8 mouse cellular contexts compared by ENCODE assay signal in genomic region chr11:101245855-101246701, GRCm38 (mm10). TPM values are rescaled to one million over a fixed set of nuclear protein-coding genes. Genes with fewer than 3 reads are reported as not detected.
A peak's percentile ranks its signal among the peaks of the same experiment; 100 is the strongest.
DNase-seq lines count a peak whose midpoint lies in the region; ATAC-seq and TF ChIP-seq lines count a peak whose summit lies in the region.

Gene Ramp2, plus strand, starts transcription at chr11:101246028.

- peak within 1 kb of the TSS; percentile 63 for H3K27ac ChIP-seq in kidney, adult 2 months (ENCODE audit: insufficient read depth, low read depth, low read length)
- H3K27ac ChIP-seq in bone marrow macrophage, adult 2 months (ENCODE audit: insufficient read depth, low read depth, low read length): no peak within 1 kb of the TSS
- peak within 1 kb of the TSS; percentile 64 for H3K27ac ChIP-seq in hindbrain, postnatal 0 days
- H3K27ac ChIP-seq in limb, embryonic 12.5 days: peak within 1 kb of the TSS; percentile 74
- no peak within 1 kb of the TSS; the same call in 1 of the 2 replicates for H3K27ac ChIP-seq in midbrain, embryonic 12.5 days (replicated peaks)
- no peak within 1 kb of the TSS for H3K27ac ChIP-seq in thymus, adult 2 months (ENCODE audit: control insufficient read depth, insufficient read depth, low read length)

- H3K4me1 ChIP-seq in kidney, adult 2 months (ENCODE audit: control insufficient read depth, insufficient read depth, low read length): peaks cover 12% of the 10 kb centered on the region; the same call in 1 of the 2 replicates
- peaks cover 5% of the 10 kb centered on the region; the same call in 1 of the 2 replicates for H3K4me1 ChIP-seq in bone marrow macrophage, adult 2 months (ENCODE audit: control insufficient read depth, insufficient read depth, low read length)
- 0 out of 2 replicates have a peak, but pooled peaks cover 4% of the 10 kb centered on the region for H3K4me1 ChIP-seq in hindbrain, postnatal 0 days (ENCODE audit: insufficient read depth, low read length)
- H3K4me1 ChIP-seq in limb, embryonic 12.5 days (replicated peaks): peaks cover 34% of the 10 kb centered on the region
- peaks cover 14% of the 10 kb centered on the region; the same call in 1 of the 2 replicates for H3K4me1 ChIP-seq in midbrain, embryonic 12.5 days
- peaks cover 6% of the 10 kb centered on the region for H3K4me1 ChIP-seq in thymus, adult 2 months (replicated peaks; ENCODE audit: control insufficient read depth, insufficient read depth, low read length)

- no peaks in the 10 kb centered on the region for H3K36me3 ChIP-seq in kidney, adult 2 months (ENCODE audit: control insufficient read depth, insufficient read depth, low read length)
- H3K36me3 ChIP-seq in hindbrain, postnatal 0 days (ENCODE audit: insufficient read depth, low read length): no peaks in the 10 kb centered on the region
- no peaks in the 10 kb centered on the region for H3K36me3 ChIP-seq in limb, embryonic 12.5 days
- no peaks in the 10 kb centered on the region for H3K36me3 ChIP-seq in midbrain, embryonic 12.5 days
- H3K36me3 ChIP-seq in thymus, adult 2 months (ENCODE audit: control insufficient read depth, insufficient read depth, low read length): no peaks in the 10 kb centered on the region

- peak; percentile 87 for ATAC-seq in hindbrain, postnatal 0 days
- peak; percentile 58 for ATAC-seq in limb, embryonic 12.5 days (ENCODE audit: insufficient number of reproducible peaks, insufficient read depth, low FRiP score, low TSS enrichment, low read depth)
- ATAC-seq in midbrain, embryonic 12.5 days (ENCODE audit: low FRiP score, low read depth): peak; percentile 68

- H3K9me3 ChIP-seq in hindbrain, postnatal 0 days (ENCODE audit: low read length): no peaks in the 10 kb centered on the region
- no peaks in the 10 kb centered on the region for H3K9me3 ChIP-seq in limb, embryonic 12.5 days
- no peaks in the 10 kb centered on the region for H3K9me3 ChIP-seq in midbrain, embryonic 12.5 days

- no peak for TF ChIP-seq POLR2A in kidney, adult 2 months (IDR thresholded peaks at IDR 0.05; ENCODE audit: low read depth, low read length)
- TF ChIP-seq POLR2A in bone marrow macrophage, adult 2 months (IDR thresholded peaks at IDR 0.05; ENCODE audit: borderline replicate concordance, low read depth, low read length): no peak
- no peak for TF ChIP-seq POLR2A in thymus, adult 2 months (IDR thresholded peaks at IDR 0.05; ENCODE audit: control insufficient read depth, extremely low read depth, insufficient read depth, low read length, poor library complexity)

- peak; percentile 70 for DNase-seq in kidney, adult 2 months
- DNase-seq in kidney, adult 8-10 months: no peak
- peak; percentile 59 to 64 for DNase-seq in gastrocnemius, postnatal 36 days
- peak; percentile 48 for DNase-seq in hindbrain, postnatal 0 days (ENCODE audit: low spot score)
- DNase-seq in thymus, adult 2 months: peak; percentile 52

- 4% methylated on average over 63 of the region's 63 CpGs for WGBS in kidney, adult 2 months
- 2% methylated on average over 49 of the region's 63 CpGs for WGBS in hindbrain, postnatal 0 days
- under 1% methylated on average over 61 of the region's 63 CpGs for WGBS in limb, embryonic 12.5 days
- WGBS in midbrain, embryonic 12.5 days: under 1% methylated on average over 63 of the region's 63 CpGs
- WGBS in thymus, adult 2 months: 7% methylated on average over 63 of the region's 63 CpGs

- peak within 1 kb of the TSS; percentile 55 for H3K4me3 ChIP-seq in kidney, adult 2 months (ENCODE audit: insufficient read depth, low read depth, low read length)
- H3K4me3 ChIP-seq in bone marrow macrophage, adult 2 months (ENCODE audit: insufficient read depth, low read length): peak within 1 kb of the TSS; percentile 53
- peak within 1 kb of the TSS; percentile 66 for H3K4me3 ChIP-seq in hindbrain, postnatal 0 days (ENCODE audit: low read length)
- peak within 1 kb of the TSS; percentile 63 for H3K4me3 ChIP-seq in limb, embryonic 12.5 days (replicated peaks)
- H3K4me3 ChIP-seq in midbrain, embryonic 12.5 days: peak within 1 kb of the TSS; percentile 54
- peak within 1 kb of the TSS; percentile 30 for H3K4me3 ChIP-seq in thymus, adult 2 months (ENCODE audit: control insufficient read depth, insufficient read depth, low read length)

- peak within 1 kb of the TSS; percentile 95 for H3K4me2 ChIP-seq in hindbrain, postnatal 0 days (ENCODE audit: low read depth, low read length)
- peak within 1 kb of the TSS; percentile 98 for H3K4me2 ChIP-seq in limb, embryonic 12.5 days
- H3K4me2 ChIP-seq in midbrain, embryonic 12.5 days (replicated peaks): peak within 1 kb of the TSS; percentile 85

- H3K27me3 ChIP-seq in kidney, adult 2 months (replicated peaks; ENCODE audit: control insufficient read depth, insufficient read depth, low read length): no peaks in the 10 kb centered on the region
- H3K27me3 ChIP-seq in hindbrain, postnatal 0 days (ENCODE audit: insufficient read depth, low read length): no peaks in the 10 kb centered on the region
- peaks cover 22% of the 10 kb centered on the region for H3K27me3 ChIP-seq in limb, embryonic 12.5 days
- peaks cover 45% of the 10 kb centered on the region for H3K27me3 ChIP-seq in midbrain, embryonic 12.5 days
- H3K27me3 ChIP-seq in thymus, adult 2 months (ENCODE audit: control insufficient read depth, insufficient read depth, low read length): peaks cover 16% of the 10 kb centered on the region

- peak within 1 kb of the TSS; percentile 67 for H3K9ac ChIP-seq in hindbrain, postnatal 0 days (replicated peaks; ENCODE audit: low read length)
- peak within 1 kb of the TSS; percentile 75 for H3K9ac ChIP-seq in limb, embryonic 12.5 days (replicated peaks)
- H3K9ac ChIP-seq in midbrain, embryonic 12.5 days (replicated peaks): peak within 1 kb of the TSS; percentile 73

- no peak for TF ChIP-seq CTCF in kidney, adult 2 months (conservative IDR thresholded peaks at IDR 0.05; ENCODE audit: insufficient read depth, insufficient read length, low read depth, low read length)
- no peak for TF ChIP-seq CTCF in bone marrow macrophage, adult 2 months (IDR thresholded peaks at IDR 0.05; ENCODE audit: low read depth, low read length)
- TF ChIP-seq CTCF in hindbrain, postnatal 0 days (IDR thresholded peaks at IDR 0.05; ENCODE audit: low read depth): 0 out of 2 replicates have a peak, but pooled peaks have one; percentile 1
- TF ChIP-seq CTCF in thymus, adult 2 months (IDR thresholded peaks at IDR 0.05; ENCODE audit: borderline replicate concordance, control insufficient read depth, extremely low read depth, insufficient read depth, low read length, poor library complexity): 0 out of 2 replicates have a peak, but pooled peaks have one; percentile 11

- intact Hi-C loops in gastrocnemius, postnatal 36 days (cut with DNase I): no loop called here

RNA-seq across cellular contexts. Expression of gene Ramp2, which starts in this region (rescaled TPM):
- polyA plus RNA-seq in kidney, adult 2 months (2012; rRNA removed): 75.9 and 86.6 TPM in 2 replicates
- not detected in 2 replicates for polyA plus RNA-seq in bone marrow macrophage, adult 2 months (2012; ENCODE audit: insufficient read depth, insufficient read length, missing spikeins)
- 10 to 100 TPM; 35.3 to 38.3 TPM for total RNA-seq in gastrocnemius, postnatal 36 days (2021)
- 66.1 and 72.7 TPM in 2 replicates for total RNA-seq in hindbrain, postnatal 0 days (2014; rRNA removed)
- polyA plus RNA-seq in hindbrain, postnatal 0 days (2015; fragmentation: Nextera tagmentation; extraction: Ambion mirVana): 108 and 111 TPM in 2 replicates
- polyA plus RNA-seq in limb, embryonic 12.5 days (2016; fragmentation: Nextera tagmentation; extraction: Ambion mirVana): 53.0 and 61.5 TPM in 2 replicates
- polyA plus RNA-seq in midbrain, embryonic 12.5 days (2016; fragmentation: Nextera tagmentation; extraction: Ambion mirVana): 70.3 and 76.3 TPM in 2 replicates
- 13.5 and 20.5 TPM in 2 replicates for polyA plus RNA-seq in thymus, adult 2 months (2012; rRNA removed)

Comparison
In these comparisons a context has a peak if more than half of its experiments do, and no peak if none do; other contexts are left out.
1. RNA of gene Ramp2 (polyA plus RNA-seq): 108 to 111 TPM in hindbrain, postnatal 0 days, 75.9 to 86.6 TPM in kidney, adult 2 months, 70.3 to 76.3 TPM in midbrain, embryonic 12.5 days, 53.0 to 61.5 TPM in limb, embryonic 12.5 days and 13.5 to 20.5 TPM in thymus, adult 2 months; not detected in bone marrow macrophage, adult 2 months; every median in the first group is over 10 times any median in the second.
2. DNase-seq: peak in kidney, adult 2 months (single experiment), gastrocnemius, postnatal 36 days (2 of 2), hindbrain, postnatal 0 days (single experiment) and thymus, adult 2 months (single experiment); none in kidney, adult 8-10 months (0 of 2).
3. H3K27ac ChIP-seq: peak in kidney, adult 2 months (single experiment), hindbrain, postnatal 0 days (single experiment) and limb, embryonic 12.5 days (single experiment); none in bone marrow macrophage, adult 2 months (single experiment), midbrain, embryonic 12.5 days (single experiment) and thymus, adult 2 months (single experiment).
4. CTCF ChIP-seq: peak in hindbrain, postnatal 0 days (single experiment) and thymus, adult 2 months (single experiment); none in kidney, adult 2 months (single experiment) and bone marrow macrophage, adult 2 months (single experiment).
5. Peak in every context shown above with its lines, with median percentiles within 50 percentile points of each other: H3K4me3 ChIP-seq, ATAC-seq, H3K4me2 ChIP-seq and H3K9ac ChIP-seq.